ENCODE assay signal across 19 mouse cellular contexts in the genomic region with DNA sequence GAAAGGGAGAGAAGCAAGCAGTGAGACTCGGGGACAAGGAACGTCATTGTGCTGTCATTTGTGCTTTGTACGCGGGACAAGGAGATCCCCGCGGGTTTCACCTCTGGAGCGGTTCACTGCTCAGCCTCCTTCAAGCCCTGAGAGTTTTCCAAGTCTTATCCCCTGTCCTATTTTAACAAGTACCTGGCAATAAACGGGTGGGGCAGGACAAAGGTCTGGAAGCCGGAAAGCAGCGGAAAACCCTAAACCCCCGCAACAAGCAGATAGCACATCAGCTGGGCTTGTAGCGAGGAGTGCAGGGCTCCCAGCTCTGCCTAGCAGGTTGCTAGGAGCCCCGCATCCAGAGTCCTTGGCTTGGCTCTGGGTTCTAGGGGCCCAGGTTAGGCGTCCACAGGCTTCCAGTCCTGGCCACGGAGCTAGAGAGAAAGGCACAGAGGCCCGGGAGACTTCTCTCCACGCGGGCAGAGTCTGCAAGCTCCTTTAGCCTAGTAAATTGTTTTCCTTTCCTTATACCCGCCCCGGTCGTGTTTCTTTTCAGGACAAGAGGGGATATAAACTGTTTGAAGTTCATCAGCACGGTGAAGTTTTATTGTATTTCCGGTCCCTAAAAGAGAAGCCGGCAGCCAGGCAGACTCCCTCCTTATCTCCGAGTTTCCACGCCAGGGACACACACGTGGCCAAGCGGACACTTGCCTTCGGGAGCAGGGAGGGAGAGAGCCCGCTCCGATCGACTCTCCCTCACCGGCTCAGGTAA. TPM values are rescaled to one million over a fixed set of nuclear protein-coding genes. Genes with fewer than 3 reads are reported as not detected.
DNase-seq lines count a peak whose midpoint lies in the region; ATAC-seq lines count a peak whose summit lies in the region.
"Had no signal": no experiment of that assay in that cellular context is flagged by ENCODE, and none has a peak within 500 bp of the region (broad histone marks: within the 10 kb centered on the region; RNA-seq: fewer than 3 reads in every experiment).

No protein-coding gene starts in this region.

- peak; percentile 10 for DNase-seq in kidney, adult 11 months
- no peak for DNase-seq in kidney, postnatal 10 days
- peak; percentile 48 for DNase-seq in embryo, embryonic 11 days
- DNase-seq in heart, postnatal 10 days = no peak
- no peak for DNase-seq in heart, postnatal 36 days
- no peak for DNase-seq in lung, postnatal 10 days
- DNase-seq: cerebellum, adult 11-12 months; gastrocnemius, postnatal 10 days; left cerebral cortex, postnatal 4 days; thymus, postnatal 25 days had no signal

- WGBS in kidney, embryonic 14.5 days = 19% methylated on average over 33 of the region's 33 CpGs
- WGBS in neural tube, embryonic 14.5 days = 10% methylated on average over 33 of the region's 33 CpGs

- H3K27me3 ChIP-seq in kidney, embryonic 14.5 days (ENCODE audit: control insufficient read depth, insufficient read depth, low read length) = no peaks in the 10 kb centered on the region; the same call in 1 of the 2 replicates
- no peaks in the 10 kb centered on the region for H3K27me3 ChIP-seq in neural tube, embryonic 14.5 days (ENCODE audit: control insufficient read depth, insufficient read depth, low read length)

- peaks cover 73% of the 10 kb centered on the region for H3K4me1 ChIP-seq in kidney, embryonic 14.5 days (ENCODE audit: control insufficient read depth, insufficient read depth, low read length)
- peaks cover 52% of the 10 kb centered on the region for H3K4me1 ChIP-seq in neural tube, embryonic 14.5 days (ENCODE audit: control insufficient read depth, insufficient read depth, low read length)
- H3K4me1 ChIP-seq: liver, embryonic 12.5 days had no signal

- no peak overlapping the region for H3K4me3 ChIP-seq in kidney, embryonic 14.5 days (ENCODE audit: low read length)
- H3K4me3 ChIP-seq in neural tube, embryonic 14.5 days (ENCODE audit: low read depth, low read length) = no peak overlapping the region
- H3K4me3 ChIP-seq: erythroblast, embryonic 14.5 days; hindbrain, embryonic 10.5 days; liver, embryonic 12.5 days; lung, embryonic 15.5 days had no signal

- intact Hi-C loops in heart, postnatal 10 days (cut with DNase I) = no loop called here
- intact Hi-C loops in heart, postnatal 36 days (cut with DNase I) = no loop called here

- H3K36me3 ChIP-seq in kidney, embryonic 14.5 days (ENCODE audit: control insufficient read depth, insufficient read depth, low read length) = peaks cover 36% of the 10 kb centered on the region; the same call in 1 of the 2 replicates
- no peaks in the 10 kb centered on the region for H3K36me3 ChIP-seq in neural tube, embryonic 14.5 days (ENCODE audit: control insufficient read depth, insufficient read depth, low read length)
- H3K36me3 ChIP-seq: hindbrain, embryonic 10.5 days; liver, embryonic 12.5 days; lung, embryonic 15.5 days had no signal

- H3K9ac ChIP-seq in kidney, embryonic 14.5 days (ENCODE audit: low read depth, low read length) = peak overlapping the region; percentile 18; the same call in 1 of the 2 replicates
- H3K9ac ChIP-seq in neural tube, embryonic 14.5 days (replicated peaks; ENCODE audit: low read depth, low read length) = peak overlapping the region; percentile 47
- H3K9ac ChIP-seq: liver, embryonic 12.5 days; lung, embryonic 15.5 days had no signal

- H3K9me3 ChIP-seq in kidney, embryonic 14.5 days (ENCODE audit: control insufficient read depth, low read length) = no peaks in the 10 kb centered on the region
- H3K9me3 ChIP-seq in neural tube, embryonic 14.5 days (ENCODE audit: control insufficient read depth, low read length) = no peaks in the 10 kb centered on the region
- H3K9me3 ChIP-seq: hindbrain, embryonic 10.5 days; liver, embryonic 12.5 days; lung, embryonic 15.5 days had no signal

- H3K4me2 ChIP-seq in kidney, embryonic 14.5 days (replicated peaks; ENCODE audit: low read depth, low read length) = peak overlapping the region; percentile 6; the same call in 1 of the 2 replicates
- peak overlapping the region; percentile 40 for H3K4me2 ChIP-seq in neural tube, embryonic 14.5 days (ENCODE audit: low read depth, low read length)
- H3K4me2 ChIP-seq: heart, embryonic 11.5 days; liver, embryonic 12.5 days; lung, embryonic 15.5 days had no signal

- no peak overlapping the region for H3K27ac ChIP-seq in kidney, embryonic 14.5 days (ENCODE audit: low read depth, low read length)
- H3K27ac ChIP-seq in neural tube, embryonic 14.5 days (ENCODE audit: low read depth, low read length) = peak overlapping the region; percentile 44; the same call in 1 of the 2 replicates
- H3K27ac ChIP-seq: hindbrain, embryonic 10.5 days; liver, embryonic 12.5 days; lung, embryonic 15.5 days had no signal

- no peak for ATAC-seq in kidney, embryonic 14.5 days (ENCODE audit: low FRiP score, low TSS enrichment)
- no peak for ATAC-seq in neural tube, embryonic 14.5 days (ENCODE audit: low read depth)
- ATAC-seq: liver, embryonic 12.5 days had no signal

RNA-seq across cellular contexts. Expression of a gene that starts 7.4 kb away (rescaled TPM):
- polyA plus RNA-seq in kidney, embryonic 14.5 days (2014; fragmentation: Nextera tagmentation; extraction: Ambion mirVana) = 30.0 and 41.4 TPM in 2 replicates
- polyA plus RNA-seq in neural tube, embryonic 14.5 days (2014; fragmentation: Nextera tagmentation; extraction: Ambion mirVana) = 106 and 114 TPM in 2 replicates
- total RNA-seq in heart, postnatal 10 days (2021) = not detected
- total RNA-seq in heart, postnatal 36 days (2021) = not detected
- total RNA-seq: layer of hippocampus, postnatal 14 days; left cerebral cortex, postnatal 4 days; megakaryocyte, adult 5-6 weeks had no signal
- polyA plus RNA-seq: erythroblast, embryonic 14.5 days; hindbrain, embryonic 10.5 days; liver, embryonic 12.5 days had no signal

RNA-seq across cellular contexts. Expression of a gene that starts 17.9 kb away (rescaled TPM):
- polyA plus RNA-seq in kidney, embryonic 14.5 days (2014; fragmentation: Nextera tagmentation; extraction: Ambion mirVana) = 12.7 and 18.6 TPM in 2 replicates
- polyA plus RNA-seq in neural tube, embryonic 14.5 days (2014; fragmentation: Nextera tagmentation; extraction: Ambion mirVana) = 78.6 and 120 TPM in 2 replicates
- total RNA-seq in heart, postnatal 10 days (2021) = not detected
- total RNA-seq in heart, postnatal 36 days (2021) = not detected
- total RNA-seq: layer of hippocampus, postnatal 14 days; left cerebral cortex, postnatal 4 days; megakaryocyte, adult 5-6 weeks had no signal
- polyA plus RNA-seq: erythroblast, embryonic 14.5 days; liver, embryonic 12.5 days had no signal

RNA-seq across cellular contexts. Expression of a gene that starts 22.6 kb away (rescaled TPM):
- polyA plus RNA-seq in kidney, embryonic 14.5 days (2014; fragmentation: Nextera tagmentation; extraction: Ambion mirVana) = 58.6 and 61.9 TPM in 2 replicates
- 120 and 133 TPM in 2 replicates for polyA plus RNA-seq in neural tube, embryonic 14.5 days (2014; fragmentation: Nextera tagmentation; extraction: Ambion mirVana)
- total RNA-seq in heart, postnatal 10 days (2021) = not detected
- total RNA-seq in heart, postnatal 36 days (2021) = not detected
- total RNA-seq: layer of hippocampus, postnatal 14 days; left cerebral cortex, postnatal 4 days; megakaryocyte, adult 5-6 weeks had no signal
- polyA plus RNA-seq: erythroblast, embryonic 14.5 days; hindbrain, embryonic 10.5 days had no signal

RNA-seq across cellular contexts. Expression of a gene that starts 28.5 kb away (rescaled TPM):
- 44.1 and 53.1 TPM in 2 replicates for polyA plus RNA-seq in kidney, embryonic 14.5 days (2014; fragmentation: Nextera tagmentation; extraction: Ambion mirVana)
- 138 and 141 TPM in 2 replicates for polyA plus RNA-seq in neural tube, embryonic 14.5 days (2014; fragmentation: Nextera tagmentation; extraction: Ambion mirVana)
- not detected for total RNA-seq in heart, postnatal 10 days (2021)
- total RNA-seq in heart, postnatal 36 days (2021) = not detected
- total RNA-seq: layer of hippocampus, postnatal 14 days; left cerebral cortex, postnatal 4 days; megakaryocyte, adult 5-6 weeks had no signal
- polyA plus RNA-seq: erythroblast, embryonic 14.5 days had no signal

RNA-seq across cellular contexts. Expression of a gene that starts 39.3 kb away (rescaled TPM):
- polyA plus RNA-seq in kidney, embryonic 14.5 days (2014; fragmentation: Nextera tagmentation; extraction: Ambion mirVana) = 22.1 and 24.3 TPM in 2 replicates
- 49.1 and 52.4 TPM in 2 replicates for polyA plus RNA-seq in neural tube, embryonic 14.5 days (2014; fragmentation: Nextera tagmentation; extraction: Ambion mirVana)
- total RNA-seq in heart, postnatal 10 days (2021) = under 1 TPM; 0.45 to 0.62 TPM
- under 1 TPM; 0.19 to 0.22 TPM for total RNA-seq in heart, postnatal 36 days (2021)
- total RNA-seq: layer of hippocampus, postnatal 14 days; left cerebral cortex, postnatal 4 days; megakaryocyte, adult 5-6 weeks had no signal
- polyA plus RNA-seq: erythroblast, embryonic 14.5 days had no signal

Comparison
In these comparisons a context has a peak if more than half of its experiments do, and no peak if none do; other contexts are left out.
1. DNase-seq: peak in kidney, adult 11 months (single experiment) and embryo, embryonic 11 days (single experiment); none in kidney, postnatal 10 days (single experiment), heart, postnatal 10 days (0 of 2), heart, postnatal 36 days (0 of 2) and lung, postnatal 10 days (single experiment).